Mouse (Mus musculus) hindbrain, embryonic 10.5 days (tissue): Measurements from ENCODE around the gene Pik3r5. TPM values are rescaled to one million over a fixed set of nuclear protein-coding genes. Genes with fewer than 3 reads are reported as not detected.
A peak's percentile ranks its signal among the peaks of the same experiment; 100 is the strongest.

Experiments
- DNase-seq: peaks from one replicate; pipeline ENCODE4 v3.0.0-alpha.2; 2017; ENCODE audit warnings: low spot score
- H3K27ac ChIP-seq: fragments of 300-500 bp; sonication (generic); 2 replicates; pipeline ENCODE4 v1.5.1; 2016; ENCODE audit warnings: mild to moderate bottlenecking, moderate library complexity
- H3K27me3 ChIP-seq: fragments of 300-500 bp; sonication (generic); 2 replicates; pipeline ENCODE4 v1.6.1; 2016; ENCODE audit warnings: mild to moderate bottlenecking; ENCODE audit not compliant: poor library complexity, insufficient read depth, severe bottlenecking
- H3K36me3 ChIP-seq: fragments of 300-500 bp; sonication (generic); 2 replicates; pipeline ENCODE4 v1.6.1; 2016; ENCODE audit warnings: mild to moderate bottlenecking, moderate library complexity
- H3K4me1 ChIP-seq: fragments of 300-500 bp; sonication (generic); replicated peaks from 2 replicates; pipeline ENCODE4 v1.6.1; 2016; ENCODE audit warnings: mild to moderate bottlenecking
- H3K4me3 ChIP-seq: fragments of 300-500 bp; sonication (generic); 2 replicates; pipeline ENCODE4 v1.5.1; 2016; ENCODE audit warnings: mild to moderate bottlenecking, moderate library complexity
- H3K9me3 ChIP-seq: fragments of 300-500 bp; sonication (generic); 2 replicates; pipeline ENCODE4 v1.6.1; 2016; ENCODE audit warnings: mild to moderate bottlenecking, moderate library complexity
- WGBS: fragments of 180-500 bp; shearing (Covaris S2); methylation state at CpG from one replicate; pipeline ENCODE4 v1.1.7; 2016; 5-methylcytosine and 5-hydroxymethylcytosine counted together
- polyA plus RNA-seq: library from polyadenylated mRNA; unstranded; fragments of >200 nt; fragmentation: Nextera tagmentation; extraction: Ambion mirVana; gene quantifications from 2 replicates; pipeline ENCODE4 v1.2.1, GENCODE M21; 2016

Pik3r5 gene
- 0.88 and 1.2 TPM in 2 replicates for polyA plus RNA-seq

- Histone ChIP-seq H3K9me3 (no peaks in the 10 kb centered on the region), H3K27ac (peak within 1 kb of the TSS; percentile 78), H3K4me1 (peaks cover 30% of the 10 kb centered on the region), H3K4me3 (peak within 1 kb of the TSS; percentile 57), H3K36me3 (no peaks in the 10 kb centered on the region), H3K27me3 (peaks cover 51% of the 10 kb centered on the region)
- 10% methylated on average over 35 of the region's 35 CpGs for WGBS
- peak; percentile 89 for DNase-seq
Observed at GRCm38 (mm10) chr11:68431699-68432360, at the start of gene Pik3r5. TSS of gene Pik3r5 (plus strand) at chr11:68432121.

- Histone ChIP-seq H3K27ac (peak overlapping the region; percentile 92), H3K9me3 (no peaks in the 10 kb centered on the region), H3K27me3 (peaks cover 99% of the 10 kb centered on the region), H3K4me1 (peaks cover 92% of the 10 kb centered on the region), H3K36me3 (peaks cover 22% of the 10 kb centered on the region; the same call in 1 of the 2 replicates), H3K4me3 (peak overlapping the region; percentile 72)
- peak; percentile 56 for DNase-seq
- 2% methylated on average over 10 of the region's 10 CpGs for WGBS
Observed at GRCm38 (mm10) chr11:68383519-68383918, 48.4 kb upstream of the Pik3r5 start.

- no peaks in the 10 kb centered on the region for H3K9me3 ChIP-seq
- H3K36me3 ChIP-seq, result peaks cover 22% of the 10 kb centered on the region; the same call in 1 of the 2 replicates
- 2% methylated on average over 12 of the region's 12 CpGs for WGBS
- peaks cover 91% of the 10 kb centered on the region for H3K4me1 ChIP-seq
- peaks cover 100% of the 10 kb centered on the region for H3K27me3 ChIP-seq
- H3K4me3 ChIP-seq, result peak overlapping the region; percentile 72
- no peak for DNase-seq
- peak overlapping the region; percentile 92 for H3K27ac ChIP-seq
Observed at GRCm38 (mm10) chr11:68384131-68384530, 47.8 kb upstream of the Pik3r5 start.

DNA sequence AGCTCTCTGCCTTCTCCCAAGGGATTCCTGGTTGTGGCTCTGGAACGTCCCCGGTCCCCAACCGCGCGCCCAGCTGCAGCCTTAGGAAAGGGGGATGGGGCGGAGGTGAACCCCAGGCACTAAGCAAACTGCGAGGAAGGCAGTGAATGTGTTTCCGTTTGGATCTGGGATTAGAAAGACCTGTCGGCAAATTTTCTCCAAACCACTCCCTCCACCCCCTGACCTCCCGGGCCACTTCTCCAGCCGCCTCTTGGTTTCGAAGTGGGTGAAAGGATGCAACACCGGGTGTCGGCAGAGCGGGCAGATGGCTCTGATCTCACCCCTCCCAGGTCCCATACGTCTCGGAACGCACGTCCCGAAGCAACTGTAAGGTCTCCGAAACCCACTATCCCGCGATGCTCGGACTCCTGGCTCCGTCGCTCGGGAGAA lies 47.3 kb upstream of the Pik3r5 start:
- WGBS, result under 1% methylated on average over 27 of the region's 27 CpGs
- peaks cover 91% of the 10 kb centered on the region for H3K4me1 ChIP-seq
- peaks cover 100% of the 10 kb centered on the region for H3K27me3 ChIP-seq
- H3K27ac ChIP-seq, result peak overlapping the region; percentile 92
- peak overlapping the region; percentile 72 for H3K4me3 ChIP-seq
- peaks cover 22% of the 10 kb centered on the region; the same call in 1 of the 2 replicates for H3K36me3 ChIP-seq
- H3K9me3 ChIP-seq, result no peaks in the 10 kb centered on the region
- peak; percentile 62 for DNase-seq

DNA sequence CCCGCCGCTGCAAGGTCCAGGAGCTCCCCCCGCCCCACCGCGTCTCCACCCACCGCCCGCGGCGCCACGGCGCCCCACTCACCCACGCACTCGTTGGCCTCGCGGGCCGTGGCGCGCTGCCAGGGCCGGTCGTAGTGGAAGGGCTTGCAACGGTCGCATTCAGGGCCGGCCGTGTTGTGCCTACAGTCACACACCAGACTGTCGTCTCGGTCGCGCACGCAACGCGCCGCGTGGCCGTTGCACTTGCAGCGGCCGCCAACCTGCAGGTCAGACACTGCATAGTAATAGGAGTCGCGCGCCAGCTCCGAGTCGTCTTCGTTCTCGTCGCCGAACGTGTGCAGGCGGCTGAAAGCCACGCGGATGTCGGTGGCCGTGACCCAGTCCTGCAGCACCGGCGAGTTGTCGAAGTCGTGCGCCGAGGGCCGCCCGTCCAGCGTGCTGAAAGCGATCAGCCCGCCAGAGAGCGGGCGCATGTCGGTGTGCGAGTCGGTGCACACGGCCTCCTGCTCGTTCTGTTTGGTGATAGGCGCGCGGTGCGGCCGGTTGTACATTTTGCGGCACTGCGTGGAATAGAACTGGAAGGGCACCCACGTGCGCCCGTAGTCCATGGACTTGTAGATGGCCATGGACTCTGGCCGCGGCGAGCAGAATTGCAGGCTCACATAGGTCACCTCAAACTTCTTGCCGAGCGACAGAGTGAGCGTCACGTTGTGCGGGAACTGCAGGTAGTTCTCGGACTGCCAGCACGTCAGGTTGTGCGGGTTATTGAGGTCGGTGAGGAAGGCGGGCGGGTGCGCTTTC lies 46.7 kb upstream of the Pik3r5 start:
- peak; percentile 70 for DNase-seq
- Histone ChIP-seq H3K4me3 (peak overlapping the region; percentile 72), H3K36me3 (peaks cover 20% of the 10 kb centered on the region; the same call in 1 of the 2 replicates), H3K9me3 (no peaks in the 10 kb centered on the region), H3K27me3 (peaks cover 100% of the 10 kb centered on the region), H3K27ac (peak overlapping the region; percentile 92), H3K4me1 (peaks cover 91% of the 10 kb centered on the region)
- under 1% methylated on average over 94 of the region's 94 CpGs for WGBS

DNA sequence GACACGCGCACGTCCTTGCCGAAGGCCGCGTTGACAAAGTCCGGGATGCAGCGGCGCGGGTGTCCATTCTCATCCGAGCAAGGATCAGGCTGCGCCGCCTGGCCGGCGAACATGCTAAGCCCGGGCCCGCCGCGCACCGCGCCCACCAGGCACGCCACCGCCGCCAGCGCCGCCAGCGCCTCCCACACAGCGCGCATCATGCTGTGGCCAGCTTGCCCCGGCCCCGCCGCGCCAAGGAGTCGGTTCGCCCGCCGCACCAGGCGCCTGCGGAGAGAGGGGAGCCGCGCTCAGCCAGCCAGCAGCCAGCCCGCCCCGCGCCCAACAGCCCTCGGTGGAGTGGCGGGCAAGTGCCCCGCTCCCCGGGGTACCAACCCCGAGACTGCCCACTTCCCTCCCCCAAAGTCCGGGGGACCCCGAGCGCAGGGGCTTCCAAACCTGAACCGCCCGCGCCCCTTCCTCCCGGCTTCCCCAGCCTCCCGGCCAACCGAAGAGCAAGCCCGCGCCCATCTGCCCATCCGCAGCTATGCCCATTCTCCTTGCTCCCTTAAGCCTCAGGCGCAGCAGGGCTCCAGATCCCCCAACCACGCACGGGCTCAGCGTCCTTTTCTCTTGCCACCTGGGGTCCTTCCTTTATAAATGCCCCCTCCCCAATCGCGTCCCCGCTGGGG lies 45.9 kb upstream of the Pik3r5 start:
- H3K4me1 ChIP-seq, result peaks cover 93% of the 10 kb centered on the region
- peaks cover 15% of the 10 kb centered on the region; the same call in 1 of the 2 replicates for H3K36me3 ChIP-seq
- H3K27me3 ChIP-seq, result peaks cover 100% of the 10 kb centered on the region
- peak overlapping the region; percentile 72 for H3K4me3 ChIP-seq
- WGBS, result under 1% methylated on average over 52 of the region's 68 CpGs
- DNase-seq, result no peak
- H3K27ac ChIP-seq, result peak overlapping the region; percentile 92
- H3K9me3 ChIP-seq, result no peaks in the 10 kb centered on the region

DNA sequence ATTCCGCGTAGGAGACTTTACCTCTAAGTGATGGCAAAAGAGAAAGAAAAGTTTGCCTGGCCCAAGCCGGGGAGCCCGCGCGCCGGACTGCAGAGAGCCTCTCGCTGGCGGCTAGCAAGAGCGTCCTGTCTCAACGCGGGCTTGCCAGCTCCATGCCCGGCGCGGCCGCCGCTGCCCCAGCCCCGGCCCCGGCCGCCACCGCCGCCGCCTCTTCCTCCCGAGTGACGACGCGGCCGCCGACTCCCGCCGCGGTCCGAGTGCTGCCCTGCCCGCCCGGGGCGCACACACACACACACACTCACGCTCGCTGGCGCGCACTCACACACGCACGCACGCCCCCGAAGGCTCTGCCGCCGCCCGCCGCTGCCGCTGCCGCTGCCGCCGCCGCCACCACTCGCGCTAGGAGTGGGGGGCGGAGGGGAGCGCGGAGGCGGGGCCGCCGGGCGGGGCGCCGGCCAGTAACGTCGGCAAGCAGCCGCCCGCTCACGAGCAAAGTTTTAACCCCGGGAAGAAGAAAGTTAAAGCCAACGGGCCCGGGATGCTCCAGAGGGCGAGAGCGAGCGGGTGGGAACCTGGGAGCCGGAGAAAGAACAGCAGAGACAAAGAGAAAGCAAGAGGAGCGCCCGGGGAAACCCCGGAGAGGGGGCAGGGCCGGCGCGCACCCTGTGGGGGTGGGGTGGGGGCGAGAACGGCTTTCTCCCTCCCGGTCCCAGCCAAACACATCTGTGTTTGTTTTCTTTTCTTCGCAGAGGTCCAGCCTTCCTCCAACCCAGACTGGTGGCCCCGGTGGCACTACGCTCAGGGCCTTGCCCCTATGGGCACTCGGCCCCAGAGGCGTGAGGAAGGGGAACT lies 45.1 kb upstream of the Pik3r5 start:
- peak; percentile 77 for DNase-seq
- H3K36me3 ChIP-seq, result peaks cover 7% of the 10 kb centered on the region; the same call in 1 of the 2 replicates
- WGBS, result under 1% methylated on average over 90 of the region's 90 CpGs
- peaks cover 92% of the 10 kb centered on the region for H3K4me1 ChIP-seq
- peak overlapping the region; percentile 72 for H3K4me3 ChIP-seq
- peaks cover 100% of the 10 kb centered on the region for H3K27me3 ChIP-seq
- peak overlapping the region; percentile 92 for H3K27ac ChIP-seq
- H3K9me3 ChIP-seq, result no peaks in the 10 kb centered on the region

DNA sequence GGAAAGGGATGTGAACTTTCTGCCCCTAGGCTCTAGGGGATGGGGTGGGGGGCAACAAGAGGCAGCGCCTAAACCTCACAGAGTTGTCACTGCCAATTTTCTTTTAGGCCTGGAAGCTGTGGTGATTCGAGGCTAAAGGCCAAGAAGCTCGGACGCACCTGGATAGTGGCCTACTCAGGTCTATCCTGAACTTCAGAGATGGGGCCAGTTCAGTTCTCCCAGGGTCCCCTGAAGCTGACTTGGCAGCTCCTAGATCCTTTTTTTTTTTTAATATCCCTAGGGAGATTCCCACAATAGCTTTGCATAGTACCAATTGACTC lies 44.5 kb upstream of the Pik3r5 start:
- no peak for DNase-seq
- Histone ChIP-seq H3K36me3 (peaks cover 7% of the 10 kb centered on the region; the same call in 1 of the 2 replicates), H3K4me1 (peaks cover 87% of the 10 kb centered on the region), H3K4me3 (peak overlapping the region; percentile 72), H3K9me3 (peaks cover 4% of the 10 kb centered on the region; the same call in 1 of the 2 replicates), H3K27me3 (peaks cover 100% of the 10 kb centered on the region), H3K27ac (peak overlapping the region; percentile 92)
- WGBS, result 3% methylated on average over 4 of the region's 4 CpGs

- 17% methylated on average over 11 of the region's 11 CpGs for whole genome bisulfite sequencing
- no peak for DNase-seq
- H3K27me3 ChIP-seq, result peaks cover 100% of the 10 kb centered on the region
- H3K36me3 ChIP-seq, result peaks cover 7% of the 10 kb centered on the region; the same call in 1 of the 2 replicates
- H3K27ac ChIP-seq, result peak overlapping the region; percentile 92
- peaks cover 84% of the 10 kb centered on the region for H3K4me1 ChIP-seq
- H3K9me3 ChIP-seq, result peaks cover 4% of the 10 kb centered on the region; the same call in 1 of the 2 replicates
- H3K4me3 ChIP-seq, result peak overlapping the region; percentile 72
Observed at GRCm38 (mm10) chr11:68387971-68388654, 43.8 kb upstream of the Pik3r5 start.

DNA sequence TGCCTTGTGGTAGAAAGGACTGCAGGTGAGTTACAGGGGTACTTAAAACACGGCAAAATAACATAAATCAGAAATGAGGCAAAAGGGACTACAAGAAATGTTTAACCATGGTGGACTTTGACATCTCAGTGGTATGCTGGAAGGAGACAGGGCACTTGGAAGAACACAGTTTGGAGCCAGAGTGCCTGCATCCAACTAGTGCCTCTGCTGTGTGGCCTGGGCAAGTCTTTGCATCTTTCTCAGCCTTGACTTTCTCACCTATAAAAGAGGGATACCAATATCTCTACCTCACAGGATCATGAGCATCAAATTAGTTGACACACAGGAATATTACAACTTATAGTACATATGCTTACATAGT lies 43.3 kb upstream of the Pik3r5 start:
- Histone ChIP-seq H3K27ac (peak overlapping the region; percentile 92; the same call in 1 of the 2 replicates), H3K4me3 (peak overlapping the region; percentile 72; the same call in 1 of the 2 replicates), H3K4me1 (peaks cover 78% of the 10 kb centered on the region), H3K27me3 (peaks cover 98% of the 10 kb centered on the region), H3K9me3 (peaks cover 4% of the 10 kb centered on the region; the same call in 1 of the 2 replicates), H3K36me3 (peaks cover 7% of the 10 kb centered on the region; the same call in 1 of the 2 replicates)
- DNase-seq, result no peak
- WGBS, result 38% methylated on average over 1 of the region's 1 CpGs

- Histone ChIP-seq H3K4me1 (peaks cover 77% of the 10 kb centered on the region), H3K27me3 (peaks cover 98% of the 10 kb centered on the region), H3K9me3 (peaks cover 4% of the 10 kb centered on the region; the same call in 1 of the 2 replicates), H3K4me3 (no peak overlapping the region), H3K36me3 (peaks cover 7% of the 10 kb centered on the region; the same call in 1 of the 2 replicates), H3K27ac (no peak overlapping the region)
- no peak for DNase-seq
- WGBS, result 2% methylated on average over 8 of the region's 8 CpGs
Observed at GRCm38 (mm10) chr11:68389621-68390020, 42.3 kb upstream of the Pik3r5 start.
